Mouse (Mus musculus): ENCODE results near the gene Lpin2.

Gene Lpin2

GRCm38 (mm10) chr17:71230108-71230709 lies 47.8 kb downstream of the Lpin2 start:
- no peak for DNase-seq (ENCODE audit: low read depth, low spot score)

GRCm38 (mm10) chr17:71231998-71232397 lies 49.6 kb downstream of the Lpin2 start:
- no peak for DNase-seq (ENCODE audit: low read depth, low spot score)

GRCm38 (mm10) chr17:71233210-71233609 lies 50.9 kb downstream of the Lpin2 start:
- DNase-seq (ENCODE audit: low read depth, low spot score): no peak

GRCm38 (mm10) chr17:71234041-71234594 lies 51.8 kb downstream of the Lpin2 start:
- no peak for DNase-seq (ENCODE audit: low read depth, low spot score)

- DNase-seq (ENCODE audit: low read depth, low spot score): no peak
Observed at GRCm38 (mm10) chr17:71235229-71235958, 53.0 kb downstream of the Lpin2 start.

- DNase-seq (ENCODE audit: low read depth, low spot score): no peak
Observed at GRCm38 (mm10) chr17:71238494-71238893, 56.1 kb downstream of the Lpin2 start.

- DNase-seq (ENCODE audit: low read depth, low spot score): no peak
Observed at GRCm38 (mm10) chr17:71240811-71241210, 58.5 kb downstream of the Lpin2 start.

- DNase-seq (ENCODE audit: low read depth, low spot score): no peak
Observed at GRCm38 (mm10) chr17:71242666-71243065, 60.3 kb downstream of the Lpin2 start.

- DNase-seq (ENCODE audit: low read depth, low spot score): no peak
Observed at GRCm38 (mm10) chr17:71245133-71245532, 62.8 kb downstream of the Lpin2 start.

GRCm38 (mm10) chr17:71246022-71246421 lies 63.7 kb downstream of the Lpin2 start:
- no peak for DNase-seq (ENCODE audit: low read depth, low spot score)

- no peak for DNase-seq (ENCODE audit: low read depth, low spot score)
Observed at GRCm38 (mm10) chr17:71248963-71249362, 66.6 kb downstream of the Lpin2 start.

GRCm38 (mm10) chr17:71250046-71250445 lies 67.7 kb downstream of the Lpin2 start:
- DNase-seq (ENCODE audit: low read depth, low spot score): no peak

- DNase-seq (ENCODE audit: low read depth, low spot score): no peak
Observed at GRCm38 (mm10) chr17:71250819-71251600, 68.7 kb downstream of the Lpin2 start.

GRCm38 (mm10) chr17:71251601-71252001 lies 69.2 kb downstream of the Lpin2 start:
- DNase-seq (ENCODE audit: low read depth, low spot score): no peak

- DNase-seq (ENCODE audit: low read depth, low spot score): no peak
Observed at GRCm38 (mm10) chr17:71252101-71252500, 69.7 kb downstream of the Lpin2 start.

GRCm38 (mm10) chr17:71253391-71253790 lies 71.0 kb downstream of the Lpin2 start:
- DNase-seq (ENCODE audit: low read depth, low spot score): no peak

- no peak for DNase-seq (ENCODE audit: low read depth, low spot score)
Observed at GRCm38 (mm10) chr17:71254106-71254505, 71.7 kb downstream of the Lpin2 start.

GRCm38 (mm10) chr17:71254736-71255135 lies 72.4 kb downstream of the Lpin2 start:
- no peak for DNase-seq (ENCODE audit: low read depth, low spot score)

- DNase-seq (ENCODE audit: low read depth, low spot score): no peak
Observed at GRCm38 (mm10) chr17:71256068-71256615, 73.8 kb downstream of the Lpin2 start.

- DNase-seq (ENCODE audit: low read depth, low spot score): no peak
Observed at GRCm38 (mm10) chr17:71256806-71257536, 74.6 kb downstream of the Lpin2 start.

- DNase-seq (ENCODE audit: low read depth, low spot score): no peak
Observed at GRCm38 (mm10) chr17:71259727-71260126, 77.4 kb downstream of the Lpin2 start.
